18 mouse cellular contexts compared by ENCODE assay signal in genomic region chr2:33232782-33233570, GRCm38 (mm10). TPM values are rescaled to one million over a fixed set of nuclear protein-coding genes. Genes with fewer than 3 reads are reported as not detected.
DNase-seq lines count a peak whose midpoint lies in the region; ATAC-seq and TF ChIP-seq lines count a peak whose summit lies in the region.
"Had no signal": no experiment of that assay in that cellular context is flagged by ENCODE, and none has a peak within 500 bp of the region (broad histone marks: within the 10 kb centered on the region; RNA-seq: fewer than 3 reads in every experiment).

No protein-coding gene starts in this region.

- peak overlapping the region; percentile 19 for H3K27ac ChIP-seq in heart, adult 2 months
- H3K27ac ChIP-seq in heart, postnatal 0 days (ENCODE audit: low read depth) = 0 out of 2 replicates have a peak overlapping the region, but pooled peaks have one; percentile 4
- peak overlapping the region; percentile 69 for H3K27ac ChIP-seq in kidney, postnatal 0 days
- H3K27ac ChIP-seq: hindbrain, embryonic 12.5 days; liver, embryonic 15.5 days had no signal

- DNase-seq in heart, adult 2 months = no peak
- DNase-seq in heart, postnatal 25 days (ENCODE audit: low spot score) = no peak
- no peak for DNase-seq in heart, postnatal 0 days (ENCODE audit: low spot score)
- DNase-seq in heart, postnatal 36 days = no peak
- DNase-seq in kidney, adult 18-20 months = peak; percentile 42
- peak; percentile 55 for DNase-seq in kidney, postnatal 0 days (ENCODE audit: low spot score)
- DNase-seq in cerebellum, adult 11-12 months = no peak
- DNase-seq in left cerebral cortex, adult 8-10 months (ENCODE audit: low spot score in 2 of 2) = no peak
- DNase-seq: adrenal gland, adult 2 months; cerebellum, postnatal 10 days; gastrocnemius, postnatal 14 days; retina, postnatal 1 day; right cerebral cortex, postnatal 4 days; thymus, postnatal 25 days had no signal

- no peaks in the 10 kb centered on the region for H3K36me3 ChIP-seq in heart, adult 2 months (ENCODE audit: control insufficient read depth, insufficient read depth, low read length)
- peaks cover 40% of the 10 kb centered on the region for H3K36me3 ChIP-seq in heart, postnatal 0 days (replicated peaks; ENCODE audit: control insufficient read depth, insufficient read depth, low read length)
- no peaks in the 10 kb centered on the region; the same call in 1 of the 2 replicates for H3K36me3 ChIP-seq in kidney, postnatal 0 days (ENCODE audit: insufficient read depth, low read length)

- no peak overlapping the region for H3K9ac ChIP-seq in heart, adult 2 months (ENCODE audit: low read depth, low read length)
- H3K9ac ChIP-seq in heart, postnatal 0 days (replicated peaks; ENCODE audit: low read depth, low read length) = no peak overlapping the region
- no peak overlapping the region for H3K9ac ChIP-seq in kidney, postnatal 0 days (ENCODE audit: low read depth, low read length)
- H3K9ac ChIP-seq: hindbrain, embryonic 12.5 days; liver, embryonic 15.5 days had no signal

- no peak overlapping the region for H3K4me3 ChIP-seq in heart, adult 2 months
- H3K4me3 ChIP-seq in heart, postnatal 0 days (ENCODE audit: low read depth, low read length) = no peak overlapping the region
- H3K4me3 ChIP-seq in kidney, postnatal 0 days (replicated peaks; ENCODE audit: low read depth, low read length) = no peak overlapping the region
- H3K4me3 ChIP-seq: hindbrain, embryonic 12.5 days; liver, embryonic 15.5 days had no signal

- H3K4me2 ChIP-seq in heart, postnatal 0 days (ENCODE audit: low read depth, low read length) = no peak overlapping the region
- H3K4me2 ChIP-seq in kidney, postnatal 0 days (ENCODE audit: low read length) = no peak overlapping the region
- H3K4me2 ChIP-seq: hindbrain, embryonic 12.5 days; liver, embryonic 15.5 days had no signal

- ATAC-seq in heart, postnatal 0 days (ENCODE audit: insufficient read depth, low read depth) = peak; percentile 49
- peak; percentile 72 for ATAC-seq in kidney, postnatal 0 days (replicated peaks; ENCODE audit: low FRiP score, low read depth)
- ATAC-seq: midbrain, embryonic 16.5 days had no signal

- intact Hi-C loops in heart, adult 2 months (cut with DNase I) = no loop called here
- intact Hi-C loops in heart, postnatal 25 days (cut with DNase I) = no loop called here
- intact Hi-C loops in heart, postnatal 36 days (cut with DNase I) = no loop called here

- H3K4me1 ChIP-seq in heart, adult 2 months (ENCODE audit: control insufficient read depth, insufficient read depth, low read length) = peaks cover 21% of the 10 kb centered on the region
- peaks cover 16% of the 10 kb centered on the region for H3K4me1 ChIP-seq in heart, postnatal 0 days (ENCODE audit: control insufficient read depth, insufficient read depth)
- H3K4me1 ChIP-seq in kidney, postnatal 0 days (replicated peaks; ENCODE audit: insufficient read depth, low read length) = no peaks in the 10 kb centered on the region

- no peaks in the 10 kb centered on the region for H3K9me3 ChIP-seq in heart, postnatal 0 days (replicated peaks; ENCODE audit: control insufficient read depth, low read length)
- H3K9me3 ChIP-seq in kidney, postnatal 0 days (replicated peaks; ENCODE audit: low read length) = no peaks in the 10 kb centered on the region
- H3K9me3 ChIP-seq: hindbrain, embryonic 12.5 days; liver, embryonic 15.5 days had no signal

- H3K27me3 ChIP-seq in heart, adult 2 months (ENCODE audit: control insufficient read depth, insufficient read depth, low read length) = no peaks in the 10 kb centered on the region
- no peaks in the 10 kb centered on the region for H3K27me3 ChIP-seq in heart, postnatal 0 days (ENCODE audit: control insufficient read depth, insufficient read depth, low read length)
- no peaks in the 10 kb centered on the region for H3K27me3 ChIP-seq in kidney, postnatal 0 days (ENCODE audit: insufficient read depth, low read length)
- H3K27me3 ChIP-seq: CH12.LX; hindbrain, embryonic 12.5 days; liver, embryonic 15.5 days had no signal

- TF ChIP-seq CTCF in heart, adult 2 months (IDR thresholded peaks at IDR 0.05) = no peak
- no peak for TF ChIP-seq CTCF in heart, postnatal 0 days (IDR thresholded peaks at IDR 0.05; ENCODE audit: low read depth)
- no peak for TF ChIP-seq CTCF in kidney, postnatal 0 days (IDR thresholded peaks at IDR 0.05; ENCODE audit: low read depth)

- no peak for TF ChIP-seq POLR2A in heart, adult 2 months (IDR thresholded peaks at IDR 0.05; ENCODE audit: insufficient read depth, low read depth, low read length)

- no peak for TF ChIP-seq EP300 in heart, adult 2 months (IDR thresholded peaks at IDR 0.05; ENCODE audit: insufficient read depth, low read depth, low read length)
- no peak for TF ChIP-seq EP300 in heart, postnatal 0 days (IDR thresholded peaks at IDR 0.05; ENCODE audit: low read depth)

- no peaks in the 10 kb centered on the region for H3K79me2 ChIP-seq in heart, adult 2 months (replicated peaks; ENCODE audit: control insufficient read depth, insufficient read depth, low read length)

- WGBS in heart, adult 2 months = 66% methylated on average over 6 of the region's 6 CpGs
- WGBS in heart, postnatal 0 days = 72% methylated on average over 6 of the region's 6 CpGs
- WGBS in kidney, postnatal 0 days = 66% methylated on average over 6 of the region's 6 CpGs

RNA-seq across cellular contexts. Expression of gene Angptl2, which starts 17.1 kb away (rescaled TPM):
- 10 to 100 TPM; 45.3 to 46.2 TPM for total RNA-seq in heart, adult 2 months (2021)
- 91.4 and 128 TPM in 2 replicates for polyA plus RNA-seq in heart, adult 2 months (2012; rRNA removed)
- 10 to 100 TPM; 47.9 to 78.9 TPM for total RNA-seq in heart, postnatal 25 days (2021)
- 124 and 149 TPM in 2 replicates for total RNA-seq in heart, postnatal 0 days (2014; rRNA removed; ENCODE audit: low replicate concordance)
- polyA plus RNA-seq in heart, postnatal 0 days (2015; fragmentation: Nextera tagmentation; extraction: Ambion mirVana) = 58.0 and 66.5 TPM in 2 replicates
- total RNA-seq in heart, postnatal 36 days (2021) = 10 to 100 TPM; 51.2 to 67.0 TPM
- 36.9 and 41.1 TPM in 2 replicates for polyA plus RNA-seq in kidney, postnatal 0 days (2015; fragmentation: Nextera tagmentation; extraction: Ambion mirVana)
- total RNA-seq in left cerebral cortex, adult 8-10 months (2022) = 1 to 10 TPM; 4.0 to 4.7 (median 4.3) TPM

Comparison
In these comparisons a context has a peak if more than half of its experiments do, and no peak if none do; other contexts are left out.
1. DNase-seq: peak in kidney, adult 18-20 months (single experiment) and kidney, postnatal 0 days (single experiment); none in heart, adult 2 months (0 of 2), heart, postnatal 25 days (single experiment), heart, postnatal 0 days (single experiment), heart, postnatal 36 days (0 of 2), cerebellum, adult 11-12 months (single experiment) and left cerebral cortex, adult 8-10 months (0 of 2).
2. H3K27ac ChIP-seq: peak in every context shown above with its lines; median percentile 69 in kidney, postnatal 0 days; 19 in heart, adult 2 months; 4 in heart, postnatal 0 days.
3. RNA of gene Angptl2, which starts 17.1 kb away (total RNA-seq): 124 to 149 TPM in heart, postnatal 0 days, 47.9 to 78.9 TPM in heart, postnatal 25 days, 51.2 to 67.0 TPM in heart, postnatal 36 days and 45.3 to 46.2 TPM in heart, adult 2 months; 4.0 to 4.7 TPM in left cerebral cortex, adult 8-10 months; every median in the first group is over 4 times any median in the second.